Mouse (Mus musculus) heart, postnatal 14 days (tissue): ENCODE measurements around the gene Mrps6. TPM values are rescaled to one million over a fixed set of nuclear protein-coding genes. Genes with fewer than 3 reads are reported as not detected.
"Not testable (repeated sequence)": the region's sequence is repeated elsewhere in the genome, so short reads cannot be mapped to it uniquely, and the experiment has no call there.

ENCODE experiments used
- DNase-seq, 2 experiments: peaks; one replicate each; pipeline ENCODE4 v3.0.0; 2021 to 2022
- intact Hi-C: fragments of 180-260 bp; cut with DNase I; formaldehyde crosslinking; loops from one replicate; pipeline ENCODE4 v1.15.1; 2025
- total RNA-seq, 2 experiments: library from RNA; stranded (reverse); gene quantifications; 2 replicates each; pipeline ENCODE4 v1.2.3; 2021

Mrps6 gene
- total RNA-seq, 2 experiments from 2014 or later, result 48.8 to 55.5 TPM

DNA sequence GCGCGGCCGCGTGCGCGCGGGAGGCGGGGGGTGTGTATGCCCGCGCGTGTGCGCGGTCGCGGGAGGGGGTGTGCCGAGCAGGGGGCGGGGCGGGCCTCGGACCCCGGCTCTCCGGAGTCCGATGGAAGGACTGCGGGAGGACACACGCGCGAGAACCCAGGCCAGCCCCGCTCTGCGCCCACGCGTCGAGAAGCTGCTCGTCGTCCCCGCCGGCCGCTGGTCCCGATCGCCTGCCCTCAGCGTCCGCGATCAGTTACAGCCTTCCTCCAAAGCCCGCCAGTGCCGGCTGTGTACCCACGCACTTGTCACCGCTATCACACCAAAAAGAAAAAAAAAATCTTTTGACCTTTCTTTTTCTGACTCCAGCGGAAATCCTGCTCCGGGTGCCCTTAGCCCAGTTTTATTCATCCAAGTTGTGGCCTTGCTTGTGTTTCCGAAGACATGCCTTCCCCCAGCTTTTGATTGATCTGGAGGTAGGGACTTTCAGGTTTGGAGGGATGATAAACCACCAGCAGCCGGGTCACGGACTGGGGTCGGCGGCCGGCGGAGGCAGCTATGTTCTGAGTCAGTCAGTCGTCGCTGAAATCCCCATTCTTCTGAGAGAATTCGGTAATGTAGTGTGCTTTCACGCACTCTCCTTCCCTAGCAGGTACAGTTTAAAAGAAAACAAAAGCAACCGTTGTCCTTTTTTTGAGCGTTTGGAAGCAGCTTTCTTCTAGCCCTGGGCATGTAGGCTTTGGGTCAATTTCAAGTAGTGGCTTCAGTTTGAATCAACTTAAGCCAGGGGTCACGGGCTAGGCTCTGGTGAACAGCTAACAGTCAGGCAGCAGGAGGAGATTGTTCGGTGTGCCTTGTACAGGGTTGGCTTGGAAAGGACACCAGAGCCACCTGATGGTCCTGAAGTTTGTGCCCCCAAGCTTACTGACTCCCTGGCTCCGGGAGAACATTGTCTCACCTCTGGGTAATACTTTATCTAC lies 862 bp downstream of the Mrps6 start:
- intact Hi-C loops, result loop anchor here (2.0 to 5.0 kb wide), 2 partner anchors 40 to 228 kb away; no protein-coding TSS in a partner anchor
- DNase-seq, result peak in 1 of 2 experiments; percentile 26

DNA sequence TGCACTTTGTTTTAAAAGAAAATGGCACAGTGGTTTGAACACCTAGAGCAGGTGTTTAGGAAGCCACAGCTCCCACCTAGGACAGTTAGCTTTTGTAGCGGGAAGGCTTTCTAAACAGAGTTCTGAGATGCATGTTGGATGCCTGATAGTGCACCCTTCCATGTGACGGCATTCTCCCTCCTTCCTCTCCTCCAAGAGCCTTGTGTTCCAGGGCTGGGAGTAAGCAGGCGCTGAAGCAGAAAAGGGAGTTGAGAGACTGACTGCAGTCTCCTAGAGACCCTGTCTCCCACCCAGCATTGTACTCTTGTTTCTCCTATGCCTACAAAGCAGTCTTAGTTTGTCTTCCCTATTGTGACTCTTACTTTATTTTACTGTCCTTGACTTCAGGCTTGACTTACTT lies 2.1 kb downstream of the Mrps6 start:
- intact Hi-C loops, result no loop called here
- DNase-seq, result no peak

- no peak for DNase-seq
- intact Hi-C loops, result no loop called here
These were observed 3.5 kb downstream of the Mrps6 start for GRCm38 (mm10) chr16:92061586-92061985.

- DNase-seq, result no peak
- intact Hi-C loops, result no loop called here
These were observed 4.8 kb downstream of the Mrps6 start for GRCm38 (mm10) chr16:92062832-92063231.

DNA sequence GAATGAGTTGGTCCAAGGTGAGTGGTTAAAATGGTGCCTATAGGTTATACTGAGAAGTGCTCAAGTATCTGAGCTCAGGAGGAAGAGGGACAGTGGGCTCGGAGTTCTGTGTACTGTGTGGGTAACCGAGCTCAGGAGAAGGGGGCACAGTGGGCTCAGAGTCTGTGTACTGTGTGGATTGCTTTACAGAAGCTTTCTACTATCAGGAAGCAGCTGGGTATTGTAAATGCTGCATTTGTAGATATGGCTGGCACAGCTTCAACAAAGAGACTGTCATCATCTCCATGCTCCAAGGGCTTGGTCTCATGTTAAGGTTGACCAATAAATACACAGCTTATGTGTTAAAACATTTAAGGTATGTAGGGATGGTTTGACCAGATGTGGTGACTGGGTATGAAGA lies 6.7 kb downstream of the Mrps6 start:
- DNase-seq, result no peak
- intact Hi-C loops, result no loop called here

GRCm38 (mm10) chr16:92070338-92070737 lies 12.3 kb downstream of the Mrps6 start:
- intact Hi-C loops, result no loop called here
- no peak for DNase-seq

GRCm38 (mm10) chr16:92076797-92077196 lies 18.7 kb downstream of the Mrps6 start:
- DNase-seq, result no peak
- intact Hi-C loops, result no loop called here

GRCm38 (mm10) chr16:92083771-92084453 lies 25.8 kb downstream of the Mrps6 start:
- no peak for DNase-seq
- intact Hi-C loops, result no loop called here

DNA sequence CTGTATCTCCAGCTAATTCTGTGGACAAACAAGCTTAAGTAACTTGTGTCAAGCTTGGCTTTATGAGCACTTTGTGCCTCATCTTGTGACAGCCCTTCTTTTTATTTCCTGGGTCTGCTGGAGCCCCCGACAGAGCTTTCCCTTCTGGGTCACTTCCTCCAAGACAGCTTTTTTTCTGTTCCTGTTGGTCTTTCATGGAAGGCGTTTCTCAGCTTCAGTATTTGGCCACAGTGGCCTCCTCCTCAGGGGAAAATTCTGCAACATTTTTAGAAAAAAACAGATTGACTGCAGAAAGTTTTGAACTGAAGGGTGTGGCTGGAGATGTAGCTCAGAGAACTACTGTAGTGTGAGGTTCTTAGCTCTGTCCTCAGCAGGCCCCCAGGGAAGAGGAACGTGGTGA lies 31.2 kb downstream of the Mrps6 start:
- intact Hi-C loops, result no loop called here
- DNase-seq, result no peak

- no peak for DNase-seq
- intact Hi-C loops, result no loop called here
These were observed 33.8 kb downstream of the Mrps6 start for GRCm38 (mm10) chr16:92091876-92092275.

DNA sequence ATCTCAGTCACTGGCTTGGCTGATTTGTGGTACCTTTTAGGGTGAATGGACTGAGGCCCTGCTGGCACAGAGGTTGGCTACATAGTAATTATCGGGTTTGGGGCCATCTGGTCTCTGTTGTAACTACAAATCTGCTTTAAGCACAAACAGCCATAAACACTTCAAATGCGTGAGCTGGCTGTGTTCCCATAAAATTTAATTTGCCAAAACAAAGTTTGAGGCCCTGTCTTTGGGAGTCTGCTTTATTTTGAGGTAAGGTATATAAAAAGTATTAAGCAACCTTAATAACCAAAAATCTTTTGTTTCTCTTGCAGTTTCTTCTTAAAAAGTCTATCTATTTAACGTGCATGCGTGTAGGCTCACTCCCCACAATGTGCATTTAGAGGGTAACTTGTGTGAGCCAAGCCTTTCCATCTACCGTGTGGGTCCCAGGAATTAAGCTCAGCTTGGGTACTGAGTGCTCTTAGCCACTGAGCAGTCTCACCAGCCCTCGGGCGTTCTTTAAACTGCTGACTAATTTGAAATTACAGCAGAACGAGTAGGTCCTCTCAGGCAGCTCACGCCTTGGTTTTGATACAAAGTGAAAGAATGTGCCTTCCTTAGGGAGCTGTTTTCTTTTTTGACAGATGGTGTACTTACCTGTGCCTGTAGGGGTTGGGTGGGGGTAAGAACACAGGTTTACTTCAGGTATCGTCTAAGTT lies 40.4 kb downstream of the Mrps6 start:
- intact Hi-C loops, result no loop called here
- DNase-seq, result no peak

- DNase-seq, result no peak
- intact Hi-C loops, result no loop called here
These were observed 41.5 kb downstream of the Mrps6 start for GRCm38 (mm10) chr16:92099598-92099997.

DNA sequence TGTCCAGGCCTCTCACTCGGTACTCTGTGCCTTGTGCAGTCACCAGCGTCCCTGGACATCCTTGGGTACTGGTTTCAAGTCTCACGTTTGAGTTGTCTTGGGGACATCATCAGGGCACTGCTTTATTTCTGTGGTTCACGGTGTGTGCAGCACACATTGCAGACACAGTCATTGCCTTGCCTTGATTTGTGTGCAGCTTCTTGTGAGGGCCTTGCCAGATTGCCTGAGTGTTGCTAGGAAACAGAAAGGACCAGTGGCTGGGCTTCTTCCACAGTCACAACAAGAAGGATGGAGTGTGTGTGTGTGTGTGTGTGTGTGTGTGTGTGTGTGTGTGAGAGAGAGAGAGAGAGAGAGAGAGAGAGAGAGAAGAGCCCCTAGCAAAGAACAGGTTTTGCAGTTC lies 42.0 kb downstream of the Mrps6 start:
- intact Hi-C loops, result loop anchor here (5.0 kb wide), 1 partner anchor 163 kb away; no protein-coding TSS in a partner anchor
- no peak for DNase-seq

DNA sequence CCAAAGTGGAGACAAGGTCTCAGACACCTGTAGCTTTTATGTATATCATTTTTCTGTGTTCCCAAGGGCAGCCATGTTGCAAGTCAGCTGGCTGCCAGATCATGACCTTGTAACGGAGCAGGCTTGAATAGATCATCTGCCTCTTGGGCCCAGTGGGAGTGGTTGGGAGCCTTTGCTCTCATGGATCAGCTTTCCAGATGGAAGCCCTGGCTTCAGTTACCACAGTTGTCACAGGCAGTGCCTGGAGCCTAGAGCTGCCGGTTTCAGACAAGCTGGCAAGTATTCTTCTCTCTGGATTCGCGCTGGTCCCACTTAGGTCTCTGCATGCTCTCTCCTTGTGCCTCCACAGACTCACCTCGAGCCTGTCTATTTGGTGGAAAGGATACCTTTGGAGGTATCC lies 44.0 kb downstream of the Mrps6 start:
- intact Hi-C loops, result loop anchor here (5.0 kb wide), 1 partner anchor 165 kb away; no protein-coding TSS in a partner anchor
- peak in 1 of 2 experiments; percentile 16 for DNase-seq

GRCm38 (mm10) chr16:92102931-92103330 lies 44.9 kb downstream of the Mrps6 start:
- DNase-seq, result not testable (repeated sequence)
- intact Hi-C loops, result loop anchor here (5.0 kb wide), 1 partner anchor 166 kb away; no protein-coding TSS in a partner anchor

GRCm38 (mm10) chr16:92103572-92104331 lies 45.7 kb downstream of the Mrps6 start:
- intact Hi-C loops, result loop anchor here (5.0 kb wide), 1 partner anchor 166 kb away; no protein-coding TSS in a partner anchor
- no peak for DNase-seq

DNA sequence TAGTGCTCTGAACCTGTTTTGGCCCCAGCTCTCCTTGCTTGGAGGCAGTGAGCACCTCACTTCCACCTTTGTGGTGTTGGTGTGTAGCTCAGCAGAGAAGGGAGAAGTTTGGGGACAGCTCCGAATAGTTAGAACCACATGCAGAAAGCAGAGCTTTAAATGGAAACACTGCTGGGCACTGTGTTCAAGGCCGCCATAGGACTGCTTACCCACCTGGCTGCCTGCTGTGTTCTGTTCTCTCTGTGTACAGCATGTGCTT lies 46.2 kb downstream of the Mrps6 start:
- DNase-seq, result no peak
- intact Hi-C loops, result loop anchor here (5.0 kb wide), 1 partner anchor 167 kb away; no protein-coding TSS in a partner anchor

- intact Hi-C loops, result loop anchor here (5.0 kb wide), 1 partner anchor 168 kb away; no protein-coding TSS in a partner anchor
- DNase-seq, result no peak
These were observed 46.9 kb downstream of the Mrps6 start for GRCm38 (mm10) chr16:92104951-92105350.

GRCm38 (mm10) chr16:92105631-92106030 lies 47.6 kb downstream of the Mrps6 start:
- intact Hi-C loops, result no loop called here

DNA sequence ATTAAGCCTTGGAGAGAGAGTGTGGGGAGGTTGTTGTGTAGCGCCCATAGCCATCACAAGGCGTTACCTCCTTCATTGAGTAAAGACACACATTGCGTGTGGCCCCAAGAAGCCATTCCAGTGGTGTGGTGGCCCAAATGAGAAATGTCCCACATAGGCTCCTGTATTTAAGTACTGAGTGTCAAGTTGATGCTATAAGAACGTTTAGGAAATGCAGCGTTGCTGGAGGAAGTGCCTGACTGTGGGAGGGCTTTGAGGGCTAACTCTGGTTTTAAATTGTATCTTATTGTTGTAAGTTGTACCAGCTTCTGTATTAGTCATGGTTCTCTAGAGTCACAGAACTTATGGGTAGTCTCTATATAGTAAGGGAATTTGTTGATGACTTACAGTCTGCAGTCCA lies 49.3 kb downstream of the Mrps6 start:
- intact Hi-C loops, result no loop called here
- DNase-seq, result no peak

More at GRCm38 (mm10) chr16:92105631-92106030, 47.6 kb downstream of the Mrps6 start:
- DNase-seq, result no peak
